Mouse (Mus musculus) erythroblast, embryonic 14.5 days (primary cell): ENCODE measurements around the gene Vti1a. TPM values are rescaled to one million over a fixed set of nuclear protein-coding genes. Genes with fewer than 3 reads are reported as not detected.

Source experiments
- H3K27me3 ChIP-seq: 2 replicates; pipeline ENCODE4 v1.6.1; 2012; ENCODE audit warnings: inconsistent platforms; ENCODE audit not compliant: control insufficient read depth
- H3K36me3 ChIP-seq: 2 replicates; pipeline ENCODE4 v1.6.1; 2012; ENCODE audit warnings: mild to moderate bottlenecking, inconsistent platforms; ENCODE audit not compliant: control insufficient read depth
- H3K4me1 ChIP-seq: 2 replicates; pipeline ENCODE4 v1.6.1; 2012; ENCODE audit warnings: inconsistent platforms; ENCODE audit not compliant: control insufficient read depth
- H3K4me3 ChIP-seq: replicated peaks from 2 replicates; pipeline ENCODE3; 2012; ENCODE audit warnings: moderate library complexity, mild to moderate bottlenecking, inconsistent platforms
- H3K9me3 ChIP-seq: 2 replicates; pipeline ENCODE4 v1.6.1; 2012; ENCODE audit warnings: low read length, inconsistent platforms, mixed read lengths; ENCODE audit not compliant: control insufficient read depth
- GATA1 ChIP-seq: IDR thresholded peaks from 2 replicates; pipeline ENCODE4 v1.6.1; 2012; ENCODE audit warnings: low read length, inconsistent platforms, mixed read lengths
- TAL1 ChIP-seq: IDR thresholded peaks from 3 replicates; pipeline ENCODE4 v1.6.1; 2012; ENCODE audit warnings: low read length, inconsistent platforms, mixed read lengths
- polyA plus RNA-seq: library from polyadenylated mRNA; stranded (reverse); fragments of >175 nt; gene quantifications from 2 replicates; pipeline ENCODE4 v1.2.3, GENCODE M21; 2012

Gene Vti1a
- polyA plus RNA-seq, 1 experiment = 1.0 TPM

DNA sequence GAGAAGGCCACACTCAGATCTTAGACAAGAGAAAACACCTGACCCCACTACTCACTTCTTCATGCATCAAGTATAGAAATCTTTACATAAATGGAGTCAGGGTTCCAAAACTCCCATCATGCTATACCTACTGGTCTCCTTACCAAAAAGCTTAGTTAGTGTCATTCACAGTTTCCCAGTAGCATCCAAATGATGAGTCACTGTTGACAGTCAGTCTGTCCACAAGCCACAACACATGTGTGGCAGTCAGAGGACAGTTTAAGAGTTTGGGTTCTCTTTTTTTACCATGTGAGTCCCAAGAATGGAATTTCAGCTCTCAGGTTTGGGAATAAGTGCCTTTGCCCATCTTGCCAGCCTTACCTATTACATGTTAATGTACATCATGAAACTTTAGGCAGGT lies 27.1 kb upstream of the Vti1a start:
- Histone ChIP-seq H3K27me3 (no peaks in the 10 kb centered on the region), H3K4me1 (peaks cover 64% of the 10 kb centered on the region), H3K36me3 (peaks cover 99% of the 10 kb centered on the region), H3K4me3 (no peak overlapping the region), H3K9me3 (peaks cover 3% of the 10 kb centered on the region)
- TF ChIP-seq TAL1 (no peak), GATA1 (no peak)

- Histone ChIP-seq H3K27me3 (no peaks in the 10 kb centered on the region), H3K36me3 (peaks cover 99% of the 10 kb centered on the region)
- TF ChIP-seq GATA1 = no peak
These were observed 25.3 kb upstream of the Vti1a start for GRCm38 (mm10) chr19:55290621-55291270.

GRCm38 (mm10) chr19:55292210-55292850 lies 23.8 kb upstream of the Vti1a start:
- Histone ChIP-seq H3K36me3 (peaks cover 99% of the 10 kb centered on the region), H3K4me1 (peaks cover 53% of the 10 kb centered on the region), H3K27me3 (no peaks in the 10 kb centered on the region), H3K9me3 (no peaks in the 10 kb centered on the region), H3K4me3 (no peak overlapping the region)
- TF ChIP-seq TAL1 = no peak
- no peak for TF ChIP-seq GATA1

More at GRCm38 (mm10) chr19:55290621-55291270, 25.3 kb upstream of the Vti1a start:
- Histone ChIP-seq H3K4me1 (peaks cover 62% of the 10 kb centered on the region), H3K4me3 (no peak overlapping the region), H3K9me3 (peaks cover 3% of the 10 kb centered on the region)

- TF ChIP-seq TAL1 = no peak
- H3K36me3 ChIP-seq = peaks cover 99% of the 10 kb centered on the region
- H3K27me3 ChIP-seq = no peaks in the 10 kb centered on the region
- H3K9me3 ChIP-seq = no peaks in the 10 kb centered on the region
- peaks cover 58% of the 10 kb centered on the region for H3K4me1 ChIP-seq
- H3K4me3 ChIP-seq = no peak overlapping the region
These were observed 22.9 kb upstream of the Vti1a start for GRCm38 (mm10) chr19:55293175-55293574.

DNA sequence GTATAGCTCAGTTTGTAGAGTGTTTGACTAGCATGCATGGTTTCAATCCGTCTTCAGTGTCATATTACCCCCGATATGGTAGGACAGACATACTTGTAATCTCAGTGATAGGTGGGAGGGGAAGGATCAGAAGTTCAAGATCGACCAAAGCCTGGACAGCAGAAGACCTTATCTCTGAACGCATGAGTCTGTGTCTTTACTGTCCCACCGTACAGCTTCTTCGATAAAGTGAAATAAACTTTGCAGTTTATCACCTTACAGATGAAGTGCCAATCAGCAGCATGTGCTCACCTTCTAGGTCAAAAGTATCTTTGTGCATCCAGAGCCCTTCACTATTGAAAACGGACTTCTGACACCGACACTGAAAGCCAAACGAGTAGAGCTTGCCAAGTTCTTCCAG lies 21.0 kb upstream of the Vti1a start:
- H3K4me3 ChIP-seq = no peak overlapping the region
- H3K36me3 ChIP-seq = peaks cover 98% of the 10 kb centered on the region
- H3K4me1 ChIP-seq = peaks cover 51% of the 10 kb centered on the region
- no peaks in the 10 kb centered on the region for H3K27me3 ChIP-seq
- TF ChIP-seq GATA1 (no peak), TAL1 (no peak)
- H3K9me3 ChIP-seq = no peaks in the 10 kb centered on the region

- H3K27me3 ChIP-seq = no peaks in the 10 kb centered on the region
- TF ChIP-seq TAL1 (no peak), GATA1 (no peak)
- H3K4me3 ChIP-seq = no peak overlapping the region
- H3K9me3 ChIP-seq = no peaks in the 10 kb centered on the region
- peaks cover 46% of the 10 kb centered on the region for H3K4me1 ChIP-seq
- H3K36me3 ChIP-seq = peaks cover 98% of the 10 kb centered on the region
These were observed 20.5 kb upstream of the Vti1a start for GRCm38 (mm10) chr19:55295556-55295955.

GRCm38 (mm10) chr19:55296301-55296700 lies 19.8 kb upstream of the Vti1a start:
- Histone ChIP-seq H3K27me3 (no peaks in the 10 kb centered on the region), H3K4me3 (no peak overlapping the region), H3K36me3 (peaks cover 98% of the 10 kb centered on the region), H3K4me1 (peaks cover 45% of the 10 kb centered on the region), H3K9me3 (no peaks in the 10 kb centered on the region)
- TF ChIP-seq TAL1 = no peak
- no peak for TF ChIP-seq GATA1

- H3K4me1 ChIP-seq = peaks cover 41% of the 10 kb centered on the region
- peaks cover 99% of the 10 kb centered on the region for H3K36me3 ChIP-seq
- H3K27me3 ChIP-seq = no peaks in the 10 kb centered on the region
- no peak for TF ChIP-seq TAL1
- no peaks in the 10 kb centered on the region for H3K9me3 ChIP-seq
- H3K4me3 ChIP-seq = no peak overlapping the region
These were observed 18.6 kb upstream of the Vti1a start for GRCm38 (mm10) chr19:55297489-55297888.

DNA sequence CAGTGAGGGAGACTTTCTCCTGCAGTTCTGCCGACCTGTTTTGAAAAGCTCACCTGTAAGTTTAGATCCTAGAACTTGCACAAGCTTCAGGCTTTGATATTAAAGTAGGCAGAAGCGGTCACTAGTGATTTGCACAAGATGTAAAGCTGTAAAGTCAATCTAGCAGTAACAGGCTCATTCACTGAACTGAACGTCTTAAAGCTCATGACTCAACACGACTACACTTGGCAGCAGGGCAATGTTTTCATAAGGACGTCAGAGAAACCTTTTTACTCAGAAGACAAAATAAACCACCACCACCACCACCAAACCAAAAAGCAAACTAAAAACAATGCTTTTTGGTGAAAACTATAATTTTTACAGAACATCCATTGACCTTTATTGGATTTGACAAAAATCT lies 18.1 kb upstream of the Vti1a start:
- no peaks in the 10 kb centered on the region for H3K27me3 ChIP-seq
- H3K4me1 ChIP-seq = peaks cover 38% of the 10 kb centered on the region
- TF ChIP-seq GATA1 = no peak
- no peak for TF ChIP-seq TAL1
- H3K36me3 ChIP-seq = peaks cover 99% of the 10 kb centered on the region
- no peak overlapping the region for H3K4me3 ChIP-seq
- H3K9me3 ChIP-seq = no peaks in the 10 kb centered on the region
